Mouse (Mus musculus): ENCODE measurements around the gene Map3k9.

DNA sequence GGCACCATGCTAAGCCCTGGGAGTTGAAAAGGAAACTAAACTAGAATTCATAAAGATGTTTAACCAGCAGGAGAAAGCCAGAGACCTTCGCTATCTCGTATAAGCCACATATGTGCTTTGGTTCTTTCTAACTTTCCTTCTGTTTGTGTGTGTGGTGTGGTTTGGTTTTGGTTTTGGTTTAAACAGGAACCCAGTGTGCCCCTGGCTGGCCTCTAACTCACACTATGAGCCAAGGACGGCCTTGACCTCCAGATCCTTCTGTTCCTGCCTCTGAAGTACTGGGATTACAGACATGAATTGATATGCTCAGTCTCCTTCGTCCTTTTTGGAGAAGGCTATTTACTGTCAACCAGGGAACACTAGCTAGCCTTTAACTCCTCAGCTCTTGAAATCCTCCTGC is 29.9 kb downstream of the Map3k9 start:
- no peak for TF ChIP-seq CTCF (conservative IDR thresholded peaks at IDR 0.05; ENCODE audit: low read length)
- TF ChIP-seq NANOG (IDR thresholded peaks at IDR 0.05; ENCODE audit: borderline replicate concordance, low read length): no peak
- TF ChIP-seq POU5F1 (IDR thresholded peaks at IDR 0.05; ENCODE audit: borderline replicate concordance, low read length): no peak

All from E14TG2a.4 (cell line).